Mouse (Mus musculus) embryonic facial prominence, embryonic 14.5 days (tissue): ENCODE measurements at regions not wholly inside any gene's neighbourhood (a gene's known extent, or its start where the extent isn't known, plus 50 kb on each side); places are given as distances from the start of the nearest gene placed in this dataset.
A peak's percentile ranks its signal among the peaks of the same experiment; 100 is the strongest.

Experiments
- ATAC-seq: fragments of 200-750 bp; cut with Nextera tagmentation; 2 replicates; pipeline ENCODE4 v1.8.0; 2017; ENCODE audit warnings: low read depth, moderate number of reproducible peaks, moderate TSS enrichment
- DNase-seq: peaks from one replicate; pipeline ENCODE4 v3.0.0-alpha.2; 2015; ENCODE audit warnings: low spot score
- H3K27ac ChIP-seq: fragments of 300-500 bp; sonication (generic); replicated peaks from 2 replicates; pipeline ENCODE4 v1.5.1; 2014; ENCODE audit warnings: low read depth, mild to moderate bottlenecking, low read length, moderate library complexity
- H3K27me3 ChIP-seq: fragments of 300-500 bp; sonication (generic); replicated peaks from 2 replicates; pipeline ENCODE4 v1.6.1; 2014; ENCODE audit warnings: low read length; ENCODE audit not compliant: control insufficient read depth, insufficient read depth
- H3K36me3 ChIP-seq: fragments of 300-500 bp; sonication (generic); 2 replicates; pipeline ENCODE4 v1.6.1; 2014; ENCODE audit warnings: low read length, mixed read lengths; ENCODE audit not compliant: control insufficient read depth, insufficient read depth
- H3K4me1 ChIP-seq: fragments of 300-500 bp; sonication (generic); 2 replicates; pipeline ENCODE4 v1.6.1; 2014; ENCODE audit warnings: antibody characterized with exemption, low read length; ENCODE audit not compliant: control insufficient read depth, insufficient read depth
- H3K4me2 ChIP-seq: fragments of 300-500 bp; sonication (generic); 2 replicates; pipeline ENCODE4 v1.6.1; 2014; ENCODE audit warnings: low read depth, mild to moderate bottlenecking, low read length, moderate library complexity, mixed read lengths
- H3K4me3 ChIP-seq: fragments of 300-500 bp; sonication (generic); 2 replicates; pipeline ENCODE4 v1.5.1; 2014; ENCODE audit warnings: low read depth, mild to moderate bottlenecking, low read length
- H3K9ac ChIP-seq: fragments of 300-500 bp; sonication (generic); 2 replicates; pipeline ENCODE4 v1.6.1; 2014; ENCODE audit warnings: low read depth, mild to moderate bottlenecking, low read length, moderate library complexity, mixed read lengths
- H3K9me3 ChIP-seq: fragments of 300-500 bp; sonication (generic); 2 replicates; pipeline ENCODE4 v1.6.1; 2016; ENCODE audit warnings: low read length; ENCODE audit not compliant: control insufficient read depth
- WGBS: fragments of 180-500 bp; shearing (Covaris S2); extraction: QIAGEN DNeasy Blood & Tissue Kit; methylation state at CpG from one replicate; pipeline ENCODE4 v1.1.7; 2014; 5-methylcytosine and 5-hydroxymethylcytosine counted together

- H3K4me2 ChIP-seq: no peak overlapping the region
- H3K4me1 ChIP-seq: no peaks in the 10 kb centered on the region
- H3K4me3 ChIP-seq: no peak overlapping the region
- no peaks in the 10 kb centered on the region for H3K9me3 ChIP-seq
- no peak overlapping the region for H3K27ac ChIP-seq
- DNase-seq: peak; percentile 27
- H3K27me3 ChIP-seq: no peaks in the 10 kb centered on the region
- no peak for ATAC-seq
- H3K9ac ChIP-seq: no peak overlapping the region
- H3K36me3 ChIP-seq: no peaks in the 10 kb centered on the region
These were observed 636.0 kb downstream of the Sqor start for GRCm38 (mm10) chr2:123401064-123401463.

GRCm38 (mm10) chr2:123409075-123409474, 644.0 kb downstream of the Sqor start:
- Histone ChIP-seq H3K9me3 (no peaks in the 10 kb centered on the region), H3K36me3 (no peaks in the 10 kb centered on the region), H3K27me3 (no peaks in the 10 kb centered on the region), H3K4me1 (no peaks in the 10 kb centered on the region), H3K27ac (no peak overlapping the region), H3K4me2 (no peak overlapping the region), H3K4me3 (no peak overlapping the region), H3K9ac (no peak overlapping the region)
- WGBS: 66% methylated on average over 3 of the region's 3 CpGs
- no peak for DNase-seq
- no peak for ATAC-seq

GRCm38 (mm10) chr2:123458034-123458677, 631.6 kb upstream of the Sema6d start:
- H3K27me3 ChIP-seq: no peaks in the 10 kb centered on the region
- no peak overlapping the region for H3K27ac ChIP-seq
- no peak for ATAC-seq
- H3K36me3 ChIP-seq: no peaks in the 10 kb centered on the region
- H3K9me3 ChIP-seq: no peaks in the 10 kb centered on the region
- no peaks in the 10 kb centered on the region for H3K4me1 ChIP-seq
- no peak overlapping the region for H3K9ac ChIP-seq
- peak; percentile 34 for DNase-seq
- H3K4me2 ChIP-seq: no peak overlapping the region
- 45% methylated on average over 5 of the region's 5 CpGs for WGBS
- H3K4me3 ChIP-seq: no peak overlapping the region

- 44% methylated on average over 2 of the region's 2 CpGs for whole genome bisulfite sequencing
- H3K4me2 ChIP-seq: no peak overlapping the region
These were observed 615.9 kb upstream of the Sema6d start for GRCm38 (mm10) chr2:123473840-123474239.

GRCm38 (mm10) chr2:123486681-123487080, 603.1 kb upstream of the Sema6d start:
- no peak overlapping the region for H3K4me2 ChIP-seq
- no peak for DNase-seq
- ATAC-seq: no peak
- H3K27me3 ChIP-seq: no peaks in the 10 kb centered on the region
- WGBS: 29% methylated on average over 1 of the region's 1 CpGs
- no peak overlapping the region for H3K9ac ChIP-seq
- no peak overlapping the region for H3K4me3 ChIP-seq
- H3K9me3 ChIP-seq: no peaks in the 10 kb centered on the region
- H3K4me1 ChIP-seq: no peaks in the 10 kb centered on the region
- H3K36me3 ChIP-seq: no peaks in the 10 kb centered on the region
- no peak overlapping the region for H3K27ac ChIP-seq

More at GRCm38 (mm10) chr2:123473840-123474239, 615.9 kb upstream of the Sema6d start:
- no peak overlapping the region for H3K4me3 ChIP-seq
- H3K9me3 ChIP-seq: no peaks in the 10 kb centered on the region
- ATAC-seq (no peak), DNase-seq (peak; percentile 17)
- no peaks in the 10 kb centered on the region for H3K27me3 ChIP-seq
- H3K9ac ChIP-seq: no peak overlapping the region
- no peak overlapping the region for H3K27ac ChIP-seq
- no peaks in the 10 kb centered on the region for H3K36me3 ChIP-seq
- H3K4me1 ChIP-seq: no peaks in the 10 kb centered on the region

- H3K4me3 ChIP-seq: no peak overlapping the region
- no peak overlapping the region for H3K4me2 ChIP-seq
- no peaks in the 10 kb centered on the region for H3K27me3 ChIP-seq
- no peaks in the 10 kb centered on the region for H3K4me1 ChIP-seq
- WGBS: 68% methylated on average over 1 of the region's 1 CpGs
- no peaks in the 10 kb centered on the region for H3K9me3 ChIP-seq
- no peak overlapping the region for H3K27ac ChIP-seq
- no peaks in the 10 kb centered on the region for H3K36me3 ChIP-seq
- ATAC-seq (no peak), DNase-seq (no peak)
- no peak overlapping the region for H3K9ac ChIP-seq
These were observed 583.6 kb upstream of the Sema6d start for GRCm38 (mm10) chr2:123506162-123506561.

GRCm38 (mm10) chr2:123507095-123507494, 582.7 kb upstream of the Sema6d start:
- H3K9me3 ChIP-seq: no peaks in the 10 kb centered on the region
- no peak overlapping the region for H3K9ac ChIP-seq
- no peak for DNase-seq

GRCm38 (mm10) chr2:123528915-123529314, 560.9 kb upstream of the Sema6d start:
- Histone ChIP-seq H3K4me1 (no peaks in the 10 kb centered on the region), H3K9me3 (no peaks in the 10 kb centered on the region), H3K4me2 (no peak overlapping the region), H3K27me3 (no peaks in the 10 kb centered on the region), H3K27ac (no peak overlapping the region), H3K4me3 (no peak overlapping the region), H3K36me3 (no peaks in the 10 kb centered on the region), H3K9ac (no peak overlapping the region)
- DNase-seq: no peak
- 50% methylated on average over 1 of the region's 1 CpGs for WGBS
- no peak for ATAC-seq

More at GRCm38 (mm10) chr2:123507095-123507494, 582.7 kb upstream of the Sema6d start:
- Histone ChIP-seq H3K27me3 (no peaks in the 10 kb centered on the region), H3K4me1 (no peaks in the 10 kb centered on the region), H3K36me3 (no peaks in the 10 kb centered on the region), H3K27ac (no peak overlapping the region), H3K4me2 (no peak overlapping the region), H3K4me3 (no peak overlapping the region)
- no peak for ATAC-seq
